Mouse (Mus musculus) CH12.LX (cell line): ENCODE measurements at regions not wholly inside any gene's neighbourhood (a gene's known extent, or its start where the extent isn't known, plus 50 kb on each side); places are given as distances from the start of the nearest gene placed in this dataset.

Source experiments
- DNase-seq: peaks from one replicate; pipeline ENCODE4 v3.0.0-alpha.2; 2013; ENCODE audit errors: extremely low read depth
- H3K27ac ChIP-seq: 2 replicates; pipeline ENCODE4 v1.5.1; 2012; ENCODE audit warnings: low read depth, mild to moderate bottlenecking, control low read depth, moderate library complexity; ENCODE audit not compliant: insufficient read depth
- H3K27me3 ChIP-seq: replicated peaks from 2 replicates; pipeline ENCODE3; 2012; ENCODE audit warnings: inconsistent platforms
- H3K36me3 ChIP-seq, 2 experiments: replicated peaks in 1 of 2; 2 replicates each; pipeline versions ENCODE3 to v1.6.1; 2012; ENCODE audit warnings: inconsistent platforms in 1 of 2, low read length in 1 of 2, mild to moderate bottlenecking in 1 of 2, mixed read lengths in 1 of 2, moderate library complexity in 1 of 2; ENCODE audit not compliant: control insufficient read depth in 1 of 2, insufficient read depth in 1 of 2
- H3K4me1 ChIP-seq, 2 experiments: 2 replicates each; pipeline ENCODE4 v1.6.1; 2012; ENCODE audit warnings: inconsistent platforms in 1 of 2, moderate library complexity in 1 of 2; ENCODE audit not compliant: insufficient read depth in 2 of 2, control insufficient read depth in 1 of 2
- H3K4me2 ChIP-seq: 2 replicates; pipeline ENCODE4 v1.6.1; 2012; ENCODE audit warnings: low read depth, mild to moderate bottlenecking, control low read depth; ENCODE audit not compliant: poor library complexity, insufficient read depth, severe bottlenecking
- H3K4me3 ChIP-seq, 3 experiments: fragments of 150-350 bp in 1 of 3; sonication (generic) in 1 of 3; replicated peaks in 1 of 3; 2 replicates each; pipeline versions ENCODE3 to v1.5.1; 2011 to 2012; ENCODE audit warnings: low read depth in 2 of 3, low read length in 2 of 3, mild to moderate bottlenecking in 2 of 3, moderate library complexity in 2 of 3, control low read depth in 1 of 3, improper control_type of control experiment in 1 of 3, inconsistent platforms in 1 of 3, mixed read lengths in 1 of 3; ENCODE audit not compliant: poor library complexity in 1 of 3
- H3K79me2 ChIP-seq: replicated peaks from 2 replicates; pipeline ENCODE4 v1.6.1; 2012; ENCODE audit warnings: mild to moderate bottlenecking, moderate library complexity; ENCODE audit not compliant: control insufficient read depth, poor library complexity, insufficient read depth, severe bottlenecking; ENCODE audit errors: extremely low read depth
- H3K9ac ChIP-seq: 2 replicates; pipeline ENCODE4 v1.6.1; 2012; ENCODE audit warnings: low read depth, mild to moderate bottlenecking, control low read depth, moderate library complexity; ENCODE audit not compliant: insufficient read depth
- H3K9me3 ChIP-seq: replicated peaks from 2 replicates; pipeline ENCODE3; 2012; ENCODE audit warnings: low read length, inconsistent platforms, mixed read lengths
- CHD2 ChIP-seq: IDR thresholded peaks from 2 replicates; pipeline ENCODE4 v1.6.1; 2011; ENCODE audit warnings: low read length, improper control_type of control experiment
- HCFC1 ChIP-seq: IDR thresholded peaks from 2 replicates; pipeline ENCODE4 v1.6.1; 2012; ENCODE audit warnings: low read depth, mild to moderate bottlenecking, inconsistent platforms, low read length, improper control_type of control experiment
- IRF4 ChIP-seq: IDR thresholded peaks from 2 replicates; pipeline ENCODE4 v1.6.1; 2014; ENCODE audit warnings: low read depth, mild to moderate bottlenecking, inconsistent platforms, low read length, improper control_type of control experiment
- KAT2A ChIP-seq: IDR thresholded peaks from 2 replicates; pipeline ENCODE4 v1.6.1; 2012; ENCODE audit warnings: low read length, improper control_type of control experiment, inconsistent platforms; ENCODE audit not compliant: insufficient replicate concordance
- MAZ ChIP-seq: IDR thresholded peaks from 2 replicates; pipeline ENCODE4 v1.6.1; 2012; ENCODE audit warnings: low read depth, mild to moderate bottlenecking, inconsistent platforms, low read length, improper control_type of control experiment, moderate library complexity
- MXI1 ChIP-seq: IDR thresholded peaks from 2 replicates; pipeline ENCODE4 v1.6.1; 2011; ENCODE audit warnings: mild to moderate bottlenecking, low read depth, low read length, improper control_type of control experiment
- MYC ChIP-seq: IDR thresholded peaks from 2 replicates; pipeline ENCODE4 v1.6.1; 2011; ENCODE audit warnings: low read depth, mild to moderate bottlenecking, improper control_type of control experiment, low read length
- RAD21 ChIP-seq: IDR thresholded peaks from 2 replicates; pipeline ENCODE4 v1.6.1; 2011; ENCODE audit warnings: low read depth, mild to moderate bottlenecking, low read length, improper control_type of control experiment, moderate library complexity
- SIN3A ChIP-seq: IDR thresholded peaks from 2 replicates; pipeline ENCODE4 v1.6.1; 2012; ENCODE audit warnings: low read length, improper control_type of control experiment, inconsistent platforms
- TBP ChIP-seq: conservative IDR thresholded peaks from 2 replicates; pipeline ENCODE4 v1.6.1; 2011; ENCODE audit warnings: low read depth, low read length, improper control_type of control experiment
- ZKSCAN1 ChIP-seq: IDR thresholded peaks from 2 replicates; pipeline ENCODE4 v1.6.1; 2012; ENCODE audit warnings: low read depth, inconsistent platforms, low read length, improper control_type of control experiment, borderline replicate concordance
- dilution Hi-C: fragments of 300-500 bp; cut with MboI; formaldehyde crosslinking; loops from 2 replicates; pipeline ENCODE4 v1.14.3; 2020; ENCODE audit warnings: low sequenced_read_pairs; ENCODE audit not compliant: extremely low pct_unique_long_range_greater_than_20kb, extremely low pct_ligation_motif_present
- in situ Hi-C: fragments of 300-500 bp; cut with MboI; formaldehyde crosslinking; loops from 3 replicates; pipeline ENCODE4 v1.14.3; 2019; ENCODE audit warnings: low sequenced_read_pairs, low pct_ligation_motif_present, low pct_unique_long_range_greater_than_20kb, mixed read lengths

- no peaks in the 10 kb centered on the region for H3K79me2 ChIP-seq
- no peaks in the 10 kb centered on the region for H3K4me1 ChIP-seq
- dilution Hi-C loops: no loop called here
- DNase-seq: no peak
- H3K27ac ChIP-seq: no peak overlapping the region
- no peak overlapping the region for H3K9ac ChIP-seq
- TF ChIP-seq RAD21: no peak
- TF ChIP-seq MXI1: no peak
- TF ChIP-seq MYC: no peak
- in situ Hi-C loops: no loop called here
- H3K9me3 ChIP-seq: no peaks in the 10 kb centered on the region
- H3K36me3 ChIP-seq: no peaks in the 10 kb centered on the region
- H3K4me2 ChIP-seq: no peak overlapping the region
- no peaks in the 10 kb centered on the region for H3K27me3 ChIP-seq
- H3K4me3 ChIP-seq: no peak overlapping the region
Observed at GRCm38 (mm10) chr10:66351036-66351435, 744.9 kb upstream of the Jmjd1c start.

- Histone ChIP-seq H3K79me2 (no peaks in the 10 kb centered on the region), H3K4me2 (no peak overlapping the region), H3K4me1 (no peaks in the 10 kb centered on the region), H3K9ac (no peak overlapping the region), H3K27ac (no peak overlapping the region), H3K4me3 (no peak overlapping the region), H3K27me3 (no peaks in the 10 kb centered on the region), H3K9me3 (peaks cover 3% of the 10 kb centered on the region), H3K36me3 (no peaks in the 10 kb centered on the region)
- dilution Hi-C loops (no loop called here), in situ Hi-C loops (no loop called here)
- no peak for DNase-seq
- no peak for TF ChIP-seq CHD2
- no peak for TF ChIP-seq IRF4
Observed at GRCm38 (mm10) chr10:66354072-66354471, 741.9 kb upstream of the Jmjd1c start.

DNA sequence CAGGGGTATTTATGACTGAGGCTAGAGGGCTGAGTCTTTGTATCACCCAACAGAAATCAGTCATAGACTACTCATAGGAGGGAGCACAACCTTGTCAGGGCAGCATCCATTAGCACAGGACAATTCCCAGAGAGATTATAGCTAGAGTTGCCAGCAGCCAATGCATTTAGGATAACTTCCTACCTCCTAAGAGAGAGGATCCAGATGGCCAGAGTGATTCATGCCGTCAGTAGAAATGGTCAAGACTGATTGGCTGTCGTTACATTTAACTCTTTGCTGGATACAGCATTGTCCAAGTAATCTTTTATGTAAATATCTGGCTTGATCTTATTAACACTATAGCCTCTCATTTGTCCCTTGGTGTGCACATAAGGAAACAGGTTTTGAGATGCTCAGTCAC, 740.9 kb upstream of the Jmjd1c start:
- TF ChIP-seq ZKSCAN1: no peak
- TF ChIP-seq MAZ: no peak
- no peak for TF ChIP-seq TBP
- no peak for TF ChIP-seq KAT2A
- no peak for TF ChIP-seq SIN3A
- TF ChIP-seq HCFC1: no peak
- Histone ChIP-seq H3K4me1 (no peaks in the 10 kb centered on the region), H3K79me2 (no peaks in the 10 kb centered on the region), H3K4me3 (no peak overlapping the region), H3K9me3 (peaks cover 3% of the 10 kb centered on the region), H3K36me3 (no peaks in the 10 kb centered on the region), H3K9ac (no peak overlapping the region), H3K4me2 (no peak overlapping the region), H3K27me3 (no peaks in the 10 kb centered on the region), H3K27ac (no peak overlapping the region)
- in situ Hi-C loops: no loop called here
- dilution Hi-C loops: no loop called here
- DNase-seq: no peak
